Mouse (Mus musculus): ENCODE data around the gene Msn.

GRCm38 (mm10) chrX:96126803-96127202 is 31.0 kb downstream of the Msn start:
- TF ChIP-seq POLR2A (IDR thresholded peaks at IDR 0.05; ENCODE audit: low read depth, low read length) (no peak), CTCF (IDR thresholded peaks at IDR 0.05; ENCODE audit: extremely low read depth, insufficient read length, insufficient replicate concordance, low read depth, low read length) (no peak)

Data from small intestine, adult 2 months (tissue).